Mouse (Mus musculus) splenic B cell, adult 2 months (primary cell): Measurements from ENCODE around the gene Ppp1r12b.
A peak's percentile ranks its signal among the peaks of the same experiment; 100 is the strongest.

Experiments used
- DNase-seq: peaks from one replicate; pipeline ENCODE4 v3.0.0-alpha.2; 2011; ENCODE audit warnings: low read depth, low spot score
- H3K27me3 ChIP-seq: 2 replicates; pipeline ENCODE4 v1.6.1; 2012; ENCODE audit warnings: mild to moderate bottlenecking, low read length, moderate library complexity, mixed read lengths; ENCODE audit not compliant: control insufficient read depth, poor library complexity, insufficient read depth, severe bottlenecking
- H3K36me3 ChIP-seq: 2 replicates; pipeline ENCODE4 v1.6.1; 2012; ENCODE audit warnings: mild to moderate bottlenecking, low read length, moderate library complexity, mixed read lengths; ENCODE audit not compliant: control insufficient read depth, poor library complexity, insufficient read depth, severe bottlenecking

The Ppp1r12b gene

DNA sequence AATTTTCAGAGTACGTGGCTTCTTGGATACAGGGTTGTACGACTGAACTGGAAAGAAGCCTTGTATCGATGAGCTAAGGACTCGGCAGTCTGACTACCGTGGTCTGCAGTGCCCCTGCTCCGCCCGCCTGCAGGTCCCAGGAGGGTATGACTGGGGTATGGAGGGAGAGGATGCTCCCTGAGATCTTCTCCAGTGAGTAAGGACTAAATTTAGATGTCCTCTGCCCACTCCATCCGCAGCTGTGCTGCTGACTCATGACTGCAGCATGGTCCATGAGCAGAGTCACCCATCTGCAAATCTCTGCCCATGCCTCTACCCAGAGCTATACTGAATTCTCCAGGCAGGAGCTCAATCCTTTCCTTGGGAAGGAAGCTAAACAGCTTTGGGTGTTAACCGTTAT lies 46.3 kb downstream of the Ppp1r12b start:
- no peak for DNase-seq
- Histone ChIP-seq H3K27me3 (no peaks in the 10 kb centered on the region), H3K36me3 (no peaks in the 10 kb centered on the region)

DNA sequence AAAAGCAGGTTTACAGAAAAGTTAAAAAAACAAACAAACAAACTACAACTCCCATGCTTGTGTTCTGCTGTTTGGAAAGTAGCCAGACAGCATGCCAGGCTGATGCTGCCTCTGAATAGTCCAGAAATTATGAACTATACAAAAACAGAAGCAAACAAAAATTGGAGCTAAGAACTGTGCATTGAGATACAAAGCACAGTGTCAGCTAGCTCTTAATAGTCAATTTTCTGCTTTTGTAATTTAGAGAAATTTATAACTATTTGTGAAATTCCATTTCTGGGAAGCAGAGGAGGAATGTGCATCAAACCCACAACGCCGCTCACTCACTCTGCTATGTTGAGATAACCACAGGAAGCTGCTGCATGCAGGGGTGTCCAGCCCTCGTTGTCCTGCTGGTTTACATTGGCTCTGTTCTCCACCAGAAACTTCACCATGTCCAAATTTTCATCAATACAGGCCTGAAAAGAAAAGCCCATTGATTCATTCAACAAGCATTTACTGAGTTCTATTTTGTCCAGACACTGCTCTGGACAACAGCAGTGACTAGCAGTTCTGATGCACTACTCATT lies 53.6 kb downstream of the Ppp1r12b start:
- no peak for DNase-seq
- no peaks in the 10 kb centered on the region for H3K27me3 ChIP-seq
- no peaks in the 10 kb centered on the region for H3K36me3 ChIP-seq

DNA sequence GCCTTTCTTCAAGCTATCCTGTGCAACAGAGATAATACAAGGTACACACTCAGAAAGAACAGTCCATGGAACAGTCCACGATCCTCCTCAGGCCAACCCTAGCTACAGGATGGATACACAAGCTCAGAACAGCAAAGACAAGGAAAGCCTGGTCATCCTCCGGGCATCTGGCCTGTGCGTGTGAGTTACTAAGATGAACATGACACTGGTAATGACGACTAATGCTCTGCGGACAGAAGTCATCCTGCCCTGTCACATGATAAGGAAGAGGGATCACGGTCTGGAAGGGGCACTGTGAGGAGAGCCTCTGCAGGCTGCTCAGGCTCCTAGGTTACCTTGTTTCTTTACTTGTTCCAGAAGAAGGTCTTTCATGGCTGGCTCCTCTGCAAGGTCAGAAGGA lies 59.7 kb downstream of the Ppp1r12b start:
- no peaks in the 10 kb centered on the region for H3K36me3 ChIP-seq
- H3K27me3 ChIP-seq: no peaks in the 10 kb centered on the region
- DNase-seq: no peak

DNA sequence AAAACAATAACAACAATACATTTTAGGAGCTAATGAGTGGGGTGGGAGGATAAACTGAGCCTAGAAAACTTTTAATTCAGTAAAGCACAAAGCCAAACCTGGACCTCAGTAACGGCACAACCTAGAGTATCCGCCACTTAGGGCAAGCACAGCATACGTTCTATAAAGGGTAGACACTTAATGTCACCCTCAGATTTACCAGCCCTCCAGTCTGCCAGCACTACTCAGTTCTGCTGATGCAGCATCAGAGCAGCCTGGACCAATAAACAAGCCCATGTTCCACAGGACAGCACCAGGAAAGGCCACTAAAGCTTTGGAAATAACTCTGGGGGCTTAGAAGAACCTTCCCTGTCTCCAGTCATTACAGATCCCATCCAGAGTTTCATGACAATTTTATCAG lies 60.9 kb downstream of the Ppp1r12b start:
- Histone ChIP-seq H3K27me3 (no peaks in the 10 kb centered on the region), H3K36me3 (no peaks in the 10 kb centered on the region)
- DNase-seq: no peak

DNA sequence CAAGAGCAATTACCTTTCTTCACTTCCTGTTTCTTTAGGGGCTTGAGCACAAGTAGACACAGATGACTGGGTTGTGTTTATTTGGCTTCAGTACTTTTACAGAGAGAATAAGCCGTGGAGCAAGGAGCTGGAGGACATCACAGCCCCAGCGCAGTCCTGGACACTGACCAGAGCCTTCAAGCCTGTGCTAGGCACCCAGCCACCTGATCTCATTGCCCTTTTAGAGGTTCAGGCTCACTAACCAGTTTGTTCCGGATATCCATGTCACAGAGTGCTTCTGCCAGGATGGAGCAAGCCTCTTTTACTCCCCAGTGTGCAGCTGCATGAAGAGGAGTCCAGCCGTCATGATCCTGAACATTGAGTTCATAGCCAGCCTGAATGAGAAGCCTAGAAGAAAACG lies 63.8 kb downstream of the Ppp1r12b start:
- peak; percentile 19 for DNase-seq

DNA sequence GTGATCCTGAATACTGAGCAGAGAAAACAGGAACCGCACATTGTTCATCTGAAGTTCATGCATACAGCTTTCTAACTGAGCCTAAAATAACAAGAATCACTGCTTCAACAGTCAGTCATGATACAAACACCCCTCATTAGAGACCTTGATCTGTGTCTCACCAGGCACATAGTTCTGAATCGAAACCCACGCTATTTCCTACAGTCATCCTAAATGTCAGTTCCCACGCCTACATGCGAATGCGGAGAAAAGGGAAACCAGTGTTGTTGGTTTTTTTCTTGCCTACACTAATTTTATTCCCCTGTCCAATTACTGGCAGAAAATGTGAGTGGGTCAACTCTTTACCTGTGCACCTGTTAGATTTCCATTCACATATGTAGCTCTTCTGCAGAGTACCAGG lies 66.1 kb downstream of the Ppp1r12b start:
- no peak for DNase-seq
- no peaks in the 10 kb centered on the region; the same call in 1 of the 2 replicates for H3K36me3 ChIP-seq
- no peaks in the 10 kb centered on the region for H3K27me3 ChIP-seq

More for the DNA sequence above, 63.8 kb downstream of the Ppp1r12b start:
- Histone ChIP-seq H3K27me3 (no peaks in the 10 kb centered on the region), H3K36me3 (no peaks in the 10 kb centered on the region)

DNA sequence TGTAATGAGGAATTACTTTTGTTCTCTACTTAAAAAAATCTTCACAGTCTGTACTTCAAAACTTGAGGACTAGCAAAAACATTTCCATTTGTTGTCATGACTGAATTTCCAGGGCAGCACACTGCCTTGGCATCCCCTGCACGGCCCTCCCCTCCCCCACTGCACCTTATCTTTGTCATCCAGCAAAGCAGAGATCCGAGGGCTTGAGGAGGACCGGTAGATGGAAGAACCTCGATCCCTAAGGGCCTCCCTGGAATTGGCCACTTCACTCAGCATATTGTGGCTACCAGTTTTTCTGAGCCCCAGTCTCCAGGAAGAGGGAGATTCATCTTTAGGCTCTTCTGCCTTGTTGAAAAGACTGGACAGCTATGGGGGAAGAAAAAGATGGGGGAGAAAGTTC lies 79.9 kb downstream of the Ppp1r12b start:
- Histone ChIP-seq H3K36me3 (no peaks in the 10 kb centered on the region; the same call in 1 of the 2 replicates), H3K27me3 (no peaks in the 10 kb centered on the region)
- DNase-seq: no peak

DNA sequence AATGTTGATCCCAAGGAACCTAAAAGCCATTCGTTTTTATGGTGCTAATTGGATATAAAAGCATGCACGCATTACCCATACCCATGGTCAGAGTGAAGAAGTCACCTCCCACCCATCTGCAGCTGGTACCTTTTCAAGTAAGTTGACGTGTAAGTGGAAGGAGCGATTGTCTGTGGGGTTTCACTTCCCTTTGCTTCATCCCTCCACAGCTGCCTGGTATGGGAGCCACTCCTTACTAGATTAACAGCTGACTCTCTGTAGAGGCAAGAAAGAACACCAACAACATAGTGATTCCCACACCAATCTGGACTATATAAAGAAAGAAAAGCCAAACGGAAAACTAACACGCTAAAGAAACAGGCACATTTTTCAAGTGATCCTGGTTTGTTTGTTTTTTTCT lies 83.1 kb downstream of the Ppp1r12b start:
- Histone ChIP-seq H3K36me3 (no peaks in the 10 kb centered on the region), H3K27me3 (no peaks in the 10 kb centered on the region)
- peak; percentile 67 for DNase-seq

DNA sequence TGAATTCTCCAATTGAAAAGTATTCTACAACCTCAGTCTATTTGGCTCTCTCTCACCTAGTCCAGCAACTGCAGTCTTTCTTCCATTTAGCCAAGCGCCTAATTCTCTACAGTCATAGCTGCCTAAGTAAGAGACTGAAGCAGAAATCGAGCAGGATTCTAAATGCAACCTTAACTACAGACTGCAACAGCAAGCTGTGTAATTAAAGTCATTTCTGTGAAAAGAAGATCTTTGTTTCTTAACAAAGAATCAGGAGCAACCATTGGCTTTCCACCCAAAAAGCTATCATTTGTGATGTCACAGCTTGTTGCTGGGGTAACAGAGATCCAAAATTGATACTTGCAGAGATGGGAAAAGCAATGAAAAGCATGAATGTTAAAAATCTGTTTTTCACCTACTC lies 89.3 kb downstream of the Ppp1r12b start:
- Histone ChIP-seq H3K27me3 (no peaks in the 10 kb centered on the region), H3K36me3 (peaks cover 2% of the 10 kb centered on the region; the same call in 1 of the 2 replicates)
- no peak for DNase-seq

DNA sequence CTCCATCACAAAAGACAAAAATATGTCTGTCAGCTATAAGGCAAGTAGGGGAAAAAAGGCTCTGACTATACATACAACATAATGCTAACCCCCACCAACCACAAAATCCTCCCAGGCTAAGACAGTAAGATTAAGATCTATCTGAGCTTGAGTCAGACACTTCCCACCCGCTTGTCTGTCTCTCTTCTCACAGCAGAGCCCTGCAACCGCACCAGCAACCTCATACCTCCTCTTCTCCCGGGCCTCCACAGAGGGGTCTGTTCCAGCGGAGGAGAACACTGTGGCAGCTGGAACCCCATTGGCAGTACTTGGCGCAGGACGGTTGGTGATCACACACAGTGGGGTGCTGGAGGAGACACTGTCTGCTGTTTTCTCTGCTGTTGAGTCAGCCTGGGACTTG lies 90.2 kb downstream of the Ppp1r12b start:
- H3K27me3 ChIP-seq: no peaks in the 10 kb centered on the region
- peaks cover 2% of the 10 kb centered on the region; the same call in 1 of the 2 replicates for H3K36me3 ChIP-seq
- no peak for DNase-seq

DNA sequence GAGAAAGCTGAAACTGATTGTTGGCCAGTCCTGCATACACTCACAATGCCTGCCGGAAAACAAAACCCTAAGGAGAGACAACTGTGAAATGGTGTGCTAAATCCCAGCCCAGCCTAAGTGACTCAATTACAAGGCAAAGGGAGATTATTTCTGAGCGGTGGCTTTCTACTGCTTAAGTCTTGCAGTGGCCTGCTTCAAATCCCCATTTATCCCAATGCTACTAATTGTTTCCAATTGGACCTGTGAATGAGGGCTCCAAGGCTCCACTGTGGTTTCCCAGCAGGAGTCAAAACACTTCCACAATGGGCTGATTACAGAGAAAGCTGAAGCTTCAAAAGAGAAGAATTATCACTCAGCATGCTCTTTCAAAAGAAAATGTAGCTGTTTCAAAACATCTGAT lies 95.2 kb downstream of the Ppp1r12b start:
- peaks cover 2% of the 10 kb centered on the region; the same call in 1 of the 2 replicates for H3K36me3 ChIP-seq
- no peaks in the 10 kb centered on the region for H3K27me3 ChIP-seq
- DNase-seq: no peak

DNA sequence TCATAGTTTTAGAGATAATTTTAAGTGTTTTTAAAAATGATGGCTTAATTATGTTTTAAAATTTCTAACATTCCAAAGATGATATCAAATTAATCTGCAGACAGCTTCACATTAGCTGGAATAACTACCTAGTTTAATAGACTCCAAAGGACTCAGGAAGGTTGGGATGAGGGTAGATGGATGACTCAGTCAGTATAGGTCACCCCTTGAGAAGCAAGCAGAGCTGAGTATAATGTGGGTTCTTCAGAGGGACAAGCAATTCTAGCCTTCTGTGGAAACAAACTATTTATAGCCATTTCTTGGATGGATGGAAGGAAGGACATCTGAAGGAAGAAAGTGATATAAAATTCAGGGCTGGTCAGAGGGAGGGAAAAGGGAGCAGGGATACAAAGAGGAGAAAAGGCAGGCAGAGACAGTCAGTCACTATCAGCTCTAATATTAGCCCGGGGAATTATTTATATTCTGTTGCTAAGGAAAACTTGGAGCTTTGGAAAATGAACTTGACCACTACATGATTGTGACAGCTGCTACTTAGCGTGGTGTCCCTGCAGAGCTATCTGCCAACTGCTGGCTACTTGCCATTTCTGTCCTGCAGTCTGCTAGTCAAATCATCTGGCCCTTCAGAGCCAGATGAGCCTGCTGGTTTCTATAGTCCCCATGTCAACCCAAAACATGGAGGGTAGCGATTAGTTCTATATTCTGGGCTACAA lies 97.2 kb downstream of the Ppp1r12b start:
- DNase-seq: no peak
- Histone ChIP-seq H3K36me3 (0 out of 2 replicates have a peak, but pooled peaks cover 2% of the 10 kb centered on the region), H3K27me3 (no peaks in the 10 kb centered on the region)

DNA sequence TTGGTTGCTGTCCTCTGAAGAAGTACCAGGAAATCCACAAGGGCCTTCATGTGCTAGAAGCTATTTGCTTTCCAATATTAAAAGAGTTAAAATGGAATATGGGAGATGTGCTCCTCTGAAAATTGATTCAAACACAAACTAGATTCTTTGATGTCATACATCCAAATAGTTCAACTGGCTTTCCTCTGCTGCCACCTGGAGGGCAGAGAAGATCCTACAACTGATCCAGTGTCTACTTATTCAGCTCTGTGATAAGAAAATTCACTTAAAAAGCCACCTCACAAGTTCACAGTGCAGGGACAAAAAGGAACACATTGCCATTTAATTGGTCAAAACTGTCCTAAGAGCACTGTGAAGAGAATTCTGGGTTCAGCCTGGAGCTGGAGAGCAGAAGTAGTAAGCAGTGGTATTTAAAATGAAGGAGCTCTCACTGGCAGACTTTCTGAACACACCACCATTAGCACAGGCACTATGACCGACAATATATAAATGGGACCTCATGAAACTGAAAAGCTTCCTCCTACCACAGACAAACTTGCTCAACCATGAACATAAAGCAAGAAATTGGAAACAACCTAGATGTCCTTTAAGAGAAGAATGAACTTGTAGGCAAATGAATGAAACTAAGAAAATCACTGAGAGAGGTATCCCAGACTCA lies 101.3 kb downstream of the Ppp1r12b start:
- H3K36me3 ChIP-seq: no peaks in the 10 kb centered on the region
- DNase-seq: peak; percentile 81

DNA sequence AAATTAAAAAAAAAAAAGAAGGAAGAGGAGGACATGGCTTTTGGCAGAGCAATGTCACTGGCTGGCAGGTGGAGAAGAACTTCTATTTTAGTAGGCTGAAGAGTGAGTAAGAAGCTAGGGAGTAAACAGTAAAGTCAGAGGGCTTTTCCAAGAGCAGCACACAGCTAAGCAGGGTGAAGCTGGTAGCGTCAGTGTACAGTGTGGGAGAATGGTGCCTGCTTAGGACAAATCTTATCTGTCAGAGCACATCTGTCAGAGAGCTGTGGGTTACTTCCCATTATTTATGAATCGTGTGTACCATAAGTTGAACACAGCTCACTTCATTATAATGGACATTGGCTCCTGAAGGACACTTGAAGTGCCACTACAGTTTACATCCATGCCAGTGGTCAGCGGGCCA lies 102.9 kb downstream of the Ppp1r12b start:
- Histone ChIP-seq H3K36me3 (no peaks in the 10 kb centered on the region), H3K27me3 (no peaks in the 10 kb centered on the region)
- DNase-seq: no peak

More for the DNA sequence above, 101.3 kb downstream of the Ppp1r12b start:
- no peaks in the 10 kb centered on the region for H3K27me3 ChIP-seq

DNA sequence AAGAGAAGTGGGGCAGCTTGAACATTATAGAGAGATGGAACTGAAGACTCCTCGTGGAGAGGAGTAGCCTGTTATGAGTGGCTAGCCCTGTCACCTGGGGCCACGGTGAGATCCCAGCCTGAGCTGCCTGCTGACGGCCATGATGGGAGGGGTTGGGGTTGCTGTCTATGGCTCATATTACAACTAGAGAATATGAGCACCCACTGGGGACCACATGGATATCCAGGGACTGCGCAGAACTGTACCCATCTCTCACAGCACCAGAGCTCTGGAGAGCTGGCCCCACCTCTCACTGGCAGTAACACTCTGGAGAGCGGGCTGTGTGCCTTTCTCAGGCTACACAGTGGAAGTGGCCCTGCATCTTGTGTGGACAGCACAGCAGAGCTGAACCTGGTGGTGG lies 104.5 kb downstream of the Ppp1r12b start:
- DNase-seq: no peak

More for the DNA sequence above, 104.5 kb downstream of the Ppp1r12b start:
- H3K27me3 ChIP-seq: no peaks in the 10 kb centered on the region
- H3K36me3 ChIP-seq: no peaks in the 10 kb centered on the region
